Mouse (Mus musculus): ENCODE data around the gene Slc7a1.

DNA sequence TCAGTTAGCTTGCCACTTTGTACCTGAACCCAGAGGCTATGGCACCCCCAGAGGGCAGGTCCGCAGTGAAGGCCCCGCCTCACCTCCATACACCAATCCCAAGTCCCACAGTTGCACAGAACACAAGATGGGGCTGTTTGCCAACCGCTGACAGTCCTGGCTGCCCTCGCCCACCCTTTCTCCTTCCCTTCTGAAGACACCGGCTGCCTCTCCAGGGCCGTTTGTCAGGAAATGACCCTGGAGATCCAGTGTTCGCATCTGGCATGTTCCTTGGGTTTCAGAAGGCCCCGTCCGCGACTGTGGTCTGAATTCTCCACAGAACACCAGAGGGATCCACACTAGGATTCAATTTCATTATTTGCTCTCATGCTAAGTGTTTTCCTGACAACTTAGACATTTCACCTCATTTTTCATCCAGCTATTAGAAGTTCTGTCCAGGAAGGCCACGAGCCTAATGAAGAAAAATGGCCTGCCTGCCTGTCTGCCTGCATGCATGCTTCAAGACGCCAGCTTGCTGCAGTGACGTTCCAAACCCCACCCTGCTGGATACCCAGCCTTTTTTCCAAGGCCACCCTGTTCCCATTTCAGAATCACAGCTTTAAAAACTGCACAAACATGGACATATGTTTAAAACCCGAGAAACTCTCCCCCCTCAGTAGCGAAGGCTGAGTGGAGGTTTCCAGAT lies 50.2 kb downstream of the Slc7a1 start:
- TF ChIP-seq CTCF (IDR thresholded peaks at IDR 0.05; ENCODE audit: borderline replicate concordance, control insufficient read depth, extremely low read depth, insufficient read depth, low read length, poor library complexity) (no peak), POLR2A (IDR thresholded peaks at IDR 0.05; ENCODE audit: control insufficient read depth, extremely low read depth, insufficient read depth, low read length, poor library complexity) (no peak)
